Mouse (Mus musculus) testis, adult 2 months (tissue): ENCODE data around the gene Shc1. TPM values are rescaled to one million over a fixed set of nuclear protein-coding genes. Genes with fewer than 3 reads are reported as not detected.

Experiments
- H3K27ac ChIP-seq: fragments of 200-500 bp; 2 replicates; pipeline ENCODE4 v1.5.1; 2012; ENCODE audit warnings: low read depth, low read length; ENCODE audit not compliant: control insufficient read depth, insufficient read depth
- H3K27me3 ChIP-seq: fragments of 200-500 bp; 2 replicates; pipeline ENCODE4 v1.6.1; 2012; ENCODE audit warnings: mild to moderate bottlenecking, low read length, moderate library complexity; ENCODE audit not compliant: control insufficient read depth, insufficient read depth
- H3K36me3 ChIP-seq: fragments of 200-500 bp; 2 replicates; pipeline ENCODE4 v1.6.1; 2012; ENCODE audit warnings: mild to moderate bottlenecking, low read length; ENCODE audit not compliant: control insufficient read depth, insufficient read depth
- H3K4me1 ChIP-seq: fragments of 200-500 bp; 2 replicates; pipeline ENCODE4 v1.6.1; 2012; ENCODE audit warnings: low read length; ENCODE audit not compliant: control insufficient read depth, insufficient read depth
- H3K4me3 ChIP-seq: fragments of 200-500 bp; 2 replicates; pipeline ENCODE4 v1.5.1; 2012; ENCODE audit warnings: low read depth, mild to moderate bottlenecking, low read length, moderate library complexity, mixed read lengths; ENCODE audit not compliant: control insufficient read depth
- CTCF ChIP-seq: fragments of 200-500 bp; IDR thresholded peaks from 2 replicates; pipeline ENCODE4 v1.5.1; 2012; ENCODE audit warnings: low read depth, mild to moderate bottlenecking, inconsistent platforms, low read length, moderate library complexity; ENCODE audit not compliant: control insufficient read depth, insufficient read depth, insufficient replicate concordance
- POLR2A ChIP-seq: fragments of 200-500 bp; IDR thresholded peaks from 2 replicates; pipeline ENCODE4 v1.6.1; 2012; ENCODE audit warnings: low read depth, mild to moderate bottlenecking, inconsistent platforms, low read length, moderate library complexity; ENCODE audit not compliant: control insufficient read depth
- polyA plus RNA-seq: library from polyadenylated mRNA; depleted of rRNA; stranded (reverse); fragments of >200 nt; gene quantifications from 2 replicates; pipeline ENCODE4 v1.2.3, GENCODE M21; 2012; rRNA removed

Shc1 gene
- polyA plus RNA-seq, 1 experiment = 17.3 TPM

GRCm38 (mm10) chr3:89479055-89479454 lies 60.8 kb downstream of the Shc1 start:
- no peak for TF ChIP-seq POLR2A
- TF ChIP-seq CTCF = no peak
- H3K27me3 ChIP-seq = no peaks in the 10 kb centered on the region
- H3K4me3 ChIP-seq = no peak overlapping the region
- no peak overlapping the region for H3K27ac ChIP-seq
- H3K4me1 ChIP-seq = no peaks in the 10 kb centered on the region
- no peaks in the 10 kb centered on the region for H3K36me3 ChIP-seq

Other genes starting within 250 kb of the Shc1 start
- 70.9 and 73.0 TPM in 2 replicates for gene Scamp3, start 241.0 kb upstream of the Shc1 start, polyA plus RNA-seq
- gene Fam189b, start 235.3 kb upstream of the Shc1 start, polyA plus RNA-seq = 5.7 and 7.1 TPM in 2 replicates
- gene Gba, start 215.5 kb upstream of the Shc1 start, polyA plus RNA-seq = 17.4 and 19.9 TPM in 2 replicates
- gene Thbs3, start 203.3 kb upstream of the Shc1 start, polyA plus RNA-seq = 66.6 and 73.2 TPM in 2 replicates
- 482 and 525 TPM in 2 replicates for gene Mtx1, start 191.4 kb upstream of the Shc1 start, polyA plus RNA-seq
- 35.1 and 38.3 TPM in 2 replicates for gene Muc1, start 189.4 kb upstream of the Shc1 start, polyA plus RNA-seq
- 30.7 and 43.7 TPM in 2 replicates for gene Krtcap2, start 172.5 kb upstream of the Shc1 start, polyA plus RNA-seq
- 27.7 and 27.9 TPM in 2 replicates for gene Trim46, start 172.1 kb upstream of the Shc1 start, polyA plus RNA-seq
- 42.2 and 53.9 TPM in 2 replicates for gene Dpm3, start 159.1 kb upstream of the Shc1 start, polyA plus RNA-seq
- gene Slc50a1, start 147.9 kb upstream of the Shc1 start, polyA plus RNA-seq = 9.7 and 12.7 TPM in 2 replicates
- 1.1 and 1.7 TPM in 2 replicates for gene Efna1, start 137.3 kb upstream of the Shc1 start, polyA plus RNA-seq
- gene Efna3, start 95.5 kb upstream of the Shc1 start, polyA plus RNA-seq = 9.9 and 13.3 TPM in 2 replicates
- 1.1 and 1.6 TPM in 2 replicates for gene Efna4, start 80.4 kb upstream of the Shc1 start, polyA plus RNA-seq
- gene Adam15, start 68.4 kb upstream of the Shc1 start, polyA plus RNA-seq = 39.7 and 51.1 TPM in 2 replicates
- gene Dcst2, start 56.5 kb upstream of the Shc1 start, polyA plus RNA-seq = 108 and 110 TPM in 2 replicates
- gene Dcst1, start 53.2 kb upstream of the Shc1 start, polyA plus RNA-seq = 74.5 and 81.0 TPM in 2 replicates
- gene Zbtb7b, start 23.7 kb upstream of the Shc1 start, polyA plus RNA-seq = 4.4 and 5.9 TPM in 2 replicates
- gene Lenep, start 15.7 kb upstream of the Shc1 start, polyA plus RNA-seq = not detected in 2 replicates
- gene Flad1, start 6.6 kb upstream of the Shc1 start, polyA plus RNA-seq = 67.6 and 71.8 TPM in 2 replicates
- 14.7 and 16.5 TPM in 2 replicates for gene Cks1b, start 60 bp upstream of the Shc1 start, polyA plus RNA-seq
- gene Pygo2, start 11.8 kb downstream of the Shc1 start, polyA plus RNA-seq = 18.1 and 19.6 TPM in 2 replicates
- gene Pbxip1, start 18.3 kb downstream of the Shc1 start, polyA plus RNA-seq = 8.2 and 9.9 TPM in 2 replicates
- gene Pmvk, start 36.1 kb downstream of the Shc1 start, polyA plus RNA-seq = 21.0 and 23.1 TPM in 2 replicates
- 1.7 and 2.3 TPM in 2 replicates for gene Kcnn3, start 101.7 kb downstream of the Shc1 start, polyA plus RNA-seq